Mouse (Mus musculus): ENCODE measurements around the gene Gm13539.
A peak's percentile ranks its signal among the peaks of the same experiment; 100 is the strongest.

Gene Gm13539

GRCm38 (mm10) chr2:25828344-25828947 lies 46.4 kb downstream of the Gm13539 start:
- no peak for DNase-seq

- DNase-seq: no peak
Observed at GRCm38 (mm10) chr2:25830786-25831185, 48.7 kb downstream of the Gm13539 start.

- DNase-seq: peak; percentile 72
Observed at GRCm38 (mm10) chr2:25836291-25836690, 54.2 kb downstream of the Gm13539 start.

Data from right cerebral cortex, postnatal 25 days (tissue).